Mouse (Mus musculus): ENCODE measurements around the gene Schip1. TPM values are rescaled to one million over a fixed set of nuclear protein-coding genes. Genes with fewer than 3 reads are reported as not detected.

Schip1 gene
- polyA plus RNA-seq, 1 experiment from 2014 or later, result 71.8 TPM

GRCm38 (mm10) chr3:68624471-68624870 lies 559.9 kb downstream of the Schip1 start:
- no peak overlapping the region for H3K4me3 ChIP-seq (replicated peaks; ENCODE audit: low read depth, low read length)
- no peaks in the 10 kb centered on the region for H3K9me3 ChIP-seq (replicated peaks; ENCODE audit: low read length)
- no peak for TF ChIP-seq CTCF (IDR thresholded peaks at IDR 0.05; ENCODE audit: low read depth)
- WGBS, result 86% methylated on average over 6 of the region's 6 CpGs
- H3K27me3 ChIP-seq (ENCODE audit: insufficient read depth, low read length), result no peaks in the 10 kb centered on the region
- H3K27ac ChIP-seq, result no peak overlapping the region
- no peaks in the 10 kb centered on the region for H3K4me1 ChIP-seq (replicated peaks; ENCODE audit: insufficient read depth, low read length)
- no peak overlapping the region for H3K4me2 ChIP-seq (ENCODE audit: low read length)
- H3K9ac ChIP-seq (ENCODE audit: low read depth, low read length), result no peak overlapping the region
- DNase-seq (ENCODE audit: low spot score) (no peak), ATAC-seq (replicated peaks; ENCODE audit: low FRiP score, low read depth) (no peak)
- 0 out of 2 replicates have a peak, but pooled peaks cover 9% of the 10 kb centered on the region for H3K36me3 ChIP-seq (ENCODE audit: insufficient read depth, low read length)

GRCm38 (mm10) chr3:68630261-68630660 lies 565.7 kb downstream of the Schip1 start:
- Histone ChIP-seq H3K27ac (no peak overlapping the region), H3K9me3 (replicated peaks; ENCODE audit: low read length) (no peaks in the 10 kb centered on the region), H3K4me3 (replicated peaks; ENCODE audit: low read depth, low read length) (no peak overlapping the region), H3K4me1 (replicated peaks; ENCODE audit: insufficient read depth, low read length) (no peaks in the 10 kb centered on the region), H3K9ac (ENCODE audit: low read depth, low read length) (no peak overlapping the region), H3K4me2 (ENCODE audit: low read length) (no peak overlapping the region), H3K27me3 (ENCODE audit: insufficient read depth, low read length) (no peaks in the 10 kb centered on the region), H3K36me3 (ENCODE audit: insufficient read depth, low read length) (no peaks in the 10 kb centered on the region)
- ATAC-seq (replicated peaks; ENCODE audit: low FRiP score, low read depth) (no peak), DNase-seq (ENCODE audit: low spot score) (no peak)
- TF ChIP-seq CTCF (IDR thresholded peaks at IDR 0.05; ENCODE audit: low read depth), result no peak
- 76% methylated on average over 4 of the region's 4 CpGs for WGBS

GRCm38 (mm10) chr3:68630821-68631220 lies 566.2 kb downstream of the Schip1 start:
- Histone ChIP-seq H3K9me3 (replicated peaks; ENCODE audit: low read length) (no peaks in the 10 kb centered on the region), H3K4me3 (replicated peaks; ENCODE audit: low read depth, low read length) (no peak overlapping the region), H3K27me3 (ENCODE audit: insufficient read depth, low read length) (no peaks in the 10 kb centered on the region), H3K9ac (ENCODE audit: low read depth, low read length) (no peak overlapping the region), H3K36me3 (ENCODE audit: insufficient read depth, low read length) (no peaks in the 10 kb centered on the region), H3K27ac (no peak overlapping the region), H3K4me2 (ENCODE audit: low read length) (no peak overlapping the region), H3K4me1 (replicated peaks; ENCODE audit: insufficient read depth, low read length) (no peaks in the 10 kb centered on the region)
- WGBS, result 62% methylated on average over 3 of the region's 3 CpGs
- ATAC-seq (replicated peaks; ENCODE audit: low FRiP score, low read depth) (no peak), DNase-seq (ENCODE audit: low spot score) (no peak)
- TF ChIP-seq CTCF (IDR thresholded peaks at IDR 0.05; ENCODE audit: low read depth), result no peak

- DNase-seq (ENCODE audit: low spot score) (no peak), ATAC-seq (replicated peaks; ENCODE audit: low FRiP score, low read depth) (no peak)
- H3K9ac ChIP-seq (ENCODE audit: low read depth, low read length), result no peak overlapping the region
- H3K9me3 ChIP-seq (replicated peaks; ENCODE audit: low read length), result no peaks in the 10 kb centered on the region
- no peaks in the 10 kb centered on the region for H3K36me3 ChIP-seq (ENCODE audit: insufficient read depth, low read length)
- no peak overlapping the region for H3K4me3 ChIP-seq (replicated peaks; ENCODE audit: low read depth, low read length)
- H3K4me2 ChIP-seq (ENCODE audit: low read length), result no peak overlapping the region
- H3K4me1 ChIP-seq (replicated peaks; ENCODE audit: insufficient read depth, low read length), result no peaks in the 10 kb centered on the region
- TF ChIP-seq CTCF (IDR thresholded peaks at IDR 0.05; ENCODE audit: low read depth), result no peak
- H3K27ac ChIP-seq, result no peak overlapping the region
- H3K27me3 ChIP-seq (ENCODE audit: insufficient read depth, low read length), result no peaks in the 10 kb centered on the region
- 77% methylated on average over 3 of the region's 3 CpGs for WGBS
Observed at GRCm38 (mm10) chr3:68632714-68633113, 568.1 kb downstream of the Schip1 start.

GRCm38 (mm10) chr3:68633577-68633976 lies 569.0 kb downstream of the Schip1 start:
- no peak overlapping the region for H3K4me3 ChIP-seq (replicated peaks; ENCODE audit: low read depth, low read length)
- H3K9me3 ChIP-seq (replicated peaks; ENCODE audit: low read length), result no peaks in the 10 kb centered on the region
- 92% methylated on average over 4 of the region's 4 CpGs for WGBS
- no peak for TF ChIP-seq CTCF (IDR thresholded peaks at IDR 0.05; ENCODE audit: low read depth)
- ATAC-seq (replicated peaks; ENCODE audit: low FRiP score, low read depth), result no peak
- no peaks in the 10 kb centered on the region for H3K36me3 ChIP-seq (ENCODE audit: insufficient read depth, low read length)
- H3K4me1 ChIP-seq (replicated peaks; ENCODE audit: insufficient read depth, low read length), result no peaks in the 10 kb centered on the region
- DNase-seq (ENCODE audit: low spot score), result no peak
- H3K27ac ChIP-seq, result no peak overlapping the region
- H3K27me3 ChIP-seq (ENCODE audit: insufficient read depth, low read length), result no peaks in the 10 kb centered on the region
- no peak overlapping the region for H3K9ac ChIP-seq (ENCODE audit: low read depth, low read length)
- H3K4me2 ChIP-seq (ENCODE audit: low read length), result no peak overlapping the region

GRCm38 (mm10) chr3:68637960-68638359 lies 573.4 kb downstream of the Schip1 start:
- H3K9me3 ChIP-seq (replicated peaks; ENCODE audit: low read length), result no peaks in the 10 kb centered on the region
- no peaks in the 10 kb centered on the region for H3K27me3 ChIP-seq (ENCODE audit: insufficient read depth, low read length)
- 40% methylated on average over 7 of the region's 7 CpGs for WGBS
- TF ChIP-seq CTCF (IDR thresholded peaks at IDR 0.05; ENCODE audit: low read depth), result no peak
- no peak for DNase-seq (ENCODE audit: low spot score)
- H3K4me1 ChIP-seq (replicated peaks; ENCODE audit: insufficient read depth, low read length), result no peaks in the 10 kb centered on the region
- H3K36me3 ChIP-seq (ENCODE audit: insufficient read depth, low read length), result no peaks in the 10 kb centered on the region
- H3K4me3 ChIP-seq (replicated peaks; ENCODE audit: low read depth, low read length), result no peak overlapping the region
- no peak overlapping the region for H3K27ac ChIP-seq
- H3K4me2 ChIP-seq (ENCODE audit: low read length), result no peak overlapping the region
- no peak overlapping the region for H3K9ac ChIP-seq (ENCODE audit: low read depth, low read length)
- ATAC-seq (replicated peaks; ENCODE audit: low FRiP score, low read depth), result no peak

- Histone ChIP-seq H3K9ac (ENCODE audit: low read depth, low read length) (no peak overlapping the region), H3K4me2 (ENCODE audit: low read length) (no peak overlapping the region), H3K9me3 (replicated peaks; ENCODE audit: low read length) (no peaks in the 10 kb centered on the region), H3K36me3 (ENCODE audit: insufficient read depth, low read length) (no peaks in the 10 kb centered on the region), H3K27ac (no peak overlapping the region), H3K4me1 (replicated peaks; ENCODE audit: insufficient read depth, low read length) (no peaks in the 10 kb centered on the region), H3K27me3 (ENCODE audit: insufficient read depth, low read length) (no peaks in the 10 kb centered on the region), H3K4me3 (replicated peaks; ENCODE audit: low read depth, low read length) (no peak overlapping the region)
- WGBS, result 86% methylated on average over 1 of the region's 1 CpGs
- no peak for TF ChIP-seq CTCF (IDR thresholded peaks at IDR 0.05; ENCODE audit: low read depth)
- no peak for ATAC-seq (replicated peaks; ENCODE audit: low FRiP score, low read depth)
- no peak for DNase-seq (ENCODE audit: low spot score)
Observed at GRCm38 (mm10) chr3:68638703-68639102, 574.1 kb downstream of the Schip1 start.
